Mouse (Mus musculus) Patski (cell line): ENCODE measurements around the gene Exoc3l. TPM values are rescaled to one million over a fixed set of nuclear protein-coding genes. Genes with fewer than 3 reads are reported as not detected.
A peak's percentile ranks its signal among the peaks of the same experiment; 100 is the strongest.

Experiments used
- ATAC-seq: fragments of 100-300 bp; one replicate; pipeline ENCODE4 v1.8.0; 2021
- CTCF ChIA-PET: fragments of 350-600 bp; sonication (Branson Sonifier 250); formaldehyde crosslinking; loops from one replicate; lab custom pipeline; 2022; ENCODE audit warnings: inconsistent platforms; lab: Charles Lee
- POLR2A ChIA-PET: fragments of 350-600 bp; sonication (Branson Sonifier 250); formaldehyde crosslinking; loops from one replicate; lab custom pipeline; 2022; ENCODE audit warnings: antibody characterized with exemption, inconsistent platforms; lab: Charles Lee
- DNase-seq: peaks from one replicate; pipeline ENCODE4 v3.0.0-alpha.2; 2011; ENCODE audit warnings: low read depth, low spot score
- H3K27me3 ChIP-seq: fragments of 371-371 bp; one replicate; pipeline ENCODE4 v1.5.1; 2021
- CTCF ChIP-seq: fragments of 100-300 bp; IDR thresholded peaks from one replicate; pipeline ENCODE4 v1.5.1; 2021
- in situ Hi-C: fragments of 300-500 bp; cut with MboI; formaldehyde crosslinking; loops from 3 replicates; pipeline ENCODE4 v1.11.1; 2018; ENCODE audit warnings: low pct_unique_long_range_greater_than_20kb, mixed read lengths
- polyA plus RNA-seq: library from polyadenylated mRNA; unstranded; gene quantifications from one replicate; pipeline ENCODE4 v1.2.3, GENCODE M21; 2021

Gene Exoc3l
- polyA plus RNA-seq, 1 experiment from 2014 or later = 2.4 TPM

DNA sequence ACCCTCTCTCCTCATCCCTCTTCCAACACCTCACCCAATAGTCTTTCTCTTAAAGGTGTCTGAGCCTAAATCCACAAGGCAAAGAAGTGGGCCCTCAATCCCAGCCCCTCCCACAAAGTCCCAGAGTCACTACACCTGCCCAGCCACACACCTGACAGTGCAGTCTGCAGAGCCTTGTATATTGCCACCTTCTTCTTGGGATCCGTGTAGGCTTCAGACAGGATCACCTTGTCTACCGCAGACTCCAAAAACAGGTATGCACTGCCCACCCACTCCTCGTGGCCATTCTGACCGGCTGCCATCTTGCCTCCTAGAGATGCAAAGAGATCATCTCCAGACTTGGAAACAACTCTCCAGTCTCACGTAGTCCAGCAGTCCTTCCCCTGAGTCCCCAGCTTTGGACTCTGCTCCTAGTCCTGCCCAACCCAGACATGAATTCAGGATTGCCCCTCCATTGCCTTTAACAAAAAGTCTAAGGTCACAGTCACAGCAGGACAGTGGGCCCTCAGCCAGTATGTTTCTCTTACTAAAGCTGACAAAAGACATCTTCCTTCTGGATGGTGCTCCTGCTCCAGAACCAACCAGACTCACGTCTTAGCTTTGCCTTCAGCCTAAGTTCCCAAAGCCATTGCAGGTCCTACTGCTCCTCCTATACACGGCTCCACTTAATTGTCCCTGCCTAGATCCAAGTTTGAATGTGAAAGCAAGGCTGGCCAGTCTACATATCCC lies 35.4 kb downstream of the Exoc3l start:
- DNase-seq (no peak), ATAC-seq (no peak)
- H3K27me3 ChIP-seq = no peaks in the 10 kb centered on the region
- TF ChIP-seq CTCF = no peak
- in situ Hi-C loops = no loop called here
- ChIA-PET CTCF (interaction anchor here (1.3 kb wide), 1 partner anchor 30 kb away, joined by 3 read pairs; no protein-coding TSS in a partner anchor), POLR2A (no interaction called here)

DNA sequence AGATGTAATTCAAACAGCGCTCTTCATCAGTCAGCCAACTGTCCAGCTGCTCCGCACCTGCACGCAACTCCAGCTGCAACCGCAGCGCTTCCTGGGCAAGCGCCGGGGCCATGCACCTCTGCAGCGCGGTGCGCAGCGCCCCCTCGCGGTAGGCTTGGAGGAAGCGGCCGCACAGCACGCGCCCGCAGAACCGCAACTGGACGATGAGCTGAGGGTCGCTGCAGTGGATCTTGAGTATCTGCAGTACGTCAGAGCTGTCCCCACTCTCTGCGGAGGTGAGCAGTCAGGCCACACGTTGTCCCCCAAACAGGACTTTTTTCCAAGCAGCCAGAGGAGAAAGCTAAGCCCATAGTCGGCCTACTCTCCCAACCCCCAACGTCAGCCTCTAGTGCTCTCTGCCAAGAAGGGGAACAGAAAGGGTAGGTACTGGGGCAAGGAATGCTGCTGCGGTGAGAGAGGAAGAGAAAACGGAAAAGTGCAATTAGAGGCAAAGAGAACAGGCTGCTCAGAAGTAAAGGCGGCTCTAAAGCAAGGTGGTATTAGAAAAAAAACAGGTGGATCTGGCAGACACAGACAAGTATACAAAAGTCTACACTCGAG lies 36.1 kb downstream of the Exoc3l start:
- ChIA-PET CTCF (interaction anchor here (1.3 to 1.6 kb wide), 2 partner anchors 12 to 31 kb away, joined by 3 read pairs; no protein-coding TSS in a partner anchor), POLR2A (no interaction called here)
- in situ Hi-C loops = no loop called here
- DNase-seq (no peak), ATAC-seq (no peak)
- H3K27me3 ChIP-seq = no peaks in the 10 kb centered on the region
- no peak for TF ChIP-seq CTCF

DNA sequence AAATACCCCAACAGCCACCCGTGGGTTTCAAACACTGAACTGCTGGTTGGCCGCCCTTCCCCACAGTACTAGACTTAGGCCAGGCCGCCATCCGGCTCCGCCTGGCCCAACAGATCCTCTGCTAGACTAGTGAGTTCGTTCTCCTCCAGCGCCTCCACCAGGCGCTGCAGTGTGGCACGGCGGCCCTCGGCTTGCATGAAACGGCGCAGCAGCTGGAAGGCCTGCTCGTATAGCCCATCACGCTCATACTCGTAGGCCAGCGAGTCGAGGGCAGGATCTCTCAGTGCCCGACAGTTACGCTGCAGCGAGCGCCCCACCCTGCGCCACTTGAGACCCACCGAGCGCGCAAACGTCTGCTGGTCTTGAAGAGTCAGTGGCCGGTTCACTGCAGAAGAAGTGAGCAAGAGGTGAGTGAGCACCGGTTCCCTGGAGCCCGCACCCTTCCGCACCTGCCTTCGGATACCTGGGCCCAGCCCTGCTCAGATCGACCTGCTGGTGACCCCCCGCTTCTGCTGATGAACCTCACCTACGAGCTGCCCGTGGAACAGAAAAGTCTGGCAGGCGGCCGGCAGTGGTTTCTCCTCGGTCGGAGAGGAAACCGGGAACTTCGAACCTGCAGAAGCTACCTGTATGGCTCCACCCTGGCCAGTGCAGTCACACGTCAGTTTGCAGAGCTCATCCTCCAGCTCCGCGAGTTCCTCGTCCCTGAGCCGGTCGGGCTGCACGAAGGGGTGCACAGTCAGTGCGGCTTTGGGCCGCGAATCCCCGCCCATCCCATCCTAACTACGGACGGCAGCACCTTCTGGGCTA lies 36.8 kb downstream of the Exoc3l start:
- in situ Hi-C loops = no loop called here
- H3K27me3 ChIP-seq = no peaks in the 10 kb centered on the region
- no peak for ATAC-seq
- ChIA-PET POLR2A (no interaction called here), CTCF (interaction anchor here (1.6 kb wide), 1 partner anchor 12 kb away, joined by 3 read pairs; no protein-coding TSS in a partner anchor)
- DNase-seq = no peak
- no peak for TF ChIP-seq CTCF

DNA sequence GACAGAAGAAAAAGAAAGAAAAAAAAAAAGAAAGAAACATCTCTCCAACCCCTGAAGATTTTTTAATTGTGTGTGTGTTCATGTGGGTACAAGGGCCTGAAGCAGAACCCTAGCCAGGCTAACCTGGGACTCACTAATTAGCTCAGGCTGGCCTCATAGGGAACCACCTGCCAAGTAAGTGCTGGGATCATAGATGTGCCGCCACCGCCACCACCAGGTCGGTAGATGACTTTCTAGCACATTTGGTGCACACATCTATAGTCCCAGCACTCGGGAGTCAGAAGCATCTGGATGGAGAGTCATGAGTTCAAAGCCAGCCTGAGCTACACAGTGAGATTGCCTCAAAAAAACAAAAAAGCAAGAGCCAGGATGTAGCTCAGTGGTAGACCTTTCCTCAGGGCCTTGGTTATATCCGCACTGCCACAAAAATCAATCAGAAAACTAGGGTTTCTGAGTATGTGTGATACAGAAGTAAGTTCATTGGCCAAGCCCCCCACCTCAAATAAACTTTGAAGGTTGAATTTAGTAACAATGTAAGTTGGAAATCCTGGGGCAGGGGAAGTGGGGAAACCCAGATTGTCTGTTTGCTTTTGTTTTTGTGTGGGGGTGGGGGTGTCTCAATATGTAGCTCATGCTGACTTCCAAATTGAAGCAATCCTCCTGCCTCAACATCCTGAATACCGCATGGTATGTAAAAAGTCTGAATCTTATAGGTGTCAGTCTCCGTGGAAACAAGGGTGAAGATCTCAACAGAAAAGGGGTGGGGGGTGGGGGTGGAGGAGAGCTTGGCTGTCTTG lies 38.4 kb downstream of the Exoc3l start:
- DNase-seq = no peak
- no peaks in the 10 kb centered on the region for H3K27me3 ChIP-seq
- no peak for ATAC-seq
- TF ChIP-seq CTCF = no peak
- ChIA-PET CTCF (no interaction called here), POLR2A (no interaction called here)
- in situ Hi-C loops = no loop called here

DNA sequence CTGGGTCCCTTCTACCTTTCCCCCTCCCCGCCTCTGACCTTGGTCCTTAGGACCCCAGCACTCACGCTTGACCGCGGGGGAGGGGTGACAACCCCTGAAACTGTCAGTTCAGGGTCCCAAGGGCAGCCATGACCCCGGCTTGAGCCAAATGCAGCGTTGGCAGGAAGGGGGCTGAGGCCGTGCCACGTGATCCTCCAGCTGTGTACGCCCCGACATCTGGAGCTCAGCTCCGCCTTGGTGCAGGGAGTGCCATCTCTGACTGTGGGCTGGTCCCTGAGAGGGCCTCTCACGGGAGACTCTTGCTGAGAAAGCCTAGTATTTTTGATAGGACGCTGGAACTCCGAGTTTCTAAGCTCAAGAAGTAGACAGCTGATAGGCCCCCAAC lies 40.9 kb downstream of the Exoc3l start, which contains the start of gene B3gnt9:
TSS of gene B3gnt9 (minus strand) at position 188 of the 385 bp plus-strand sequence.
- in situ Hi-C loops = no loop called here
- no peak for TF ChIP-seq CTCF
- no peaks in the 10 kb centered on the region for H3K27me3 ChIP-seq
- ATAC-seq = no peak
- ChIA-PET POLR2A (interaction anchor here (0.8 kb wide), 1 partner anchor 10 kb away, joined by 3 read pairs; the partner anchor contains the start of genes Fbxl8 and Tradd), CTCF (interaction anchor here (0.7 to 1.3 kb wide), 3 partner anchors 10 to 117 kb away, joined by 3 to 4 read pairs (median 3); partner anchors contain the start of genes Fbxl8 and Tradd)
- DNase-seq = no peak

DNA sequence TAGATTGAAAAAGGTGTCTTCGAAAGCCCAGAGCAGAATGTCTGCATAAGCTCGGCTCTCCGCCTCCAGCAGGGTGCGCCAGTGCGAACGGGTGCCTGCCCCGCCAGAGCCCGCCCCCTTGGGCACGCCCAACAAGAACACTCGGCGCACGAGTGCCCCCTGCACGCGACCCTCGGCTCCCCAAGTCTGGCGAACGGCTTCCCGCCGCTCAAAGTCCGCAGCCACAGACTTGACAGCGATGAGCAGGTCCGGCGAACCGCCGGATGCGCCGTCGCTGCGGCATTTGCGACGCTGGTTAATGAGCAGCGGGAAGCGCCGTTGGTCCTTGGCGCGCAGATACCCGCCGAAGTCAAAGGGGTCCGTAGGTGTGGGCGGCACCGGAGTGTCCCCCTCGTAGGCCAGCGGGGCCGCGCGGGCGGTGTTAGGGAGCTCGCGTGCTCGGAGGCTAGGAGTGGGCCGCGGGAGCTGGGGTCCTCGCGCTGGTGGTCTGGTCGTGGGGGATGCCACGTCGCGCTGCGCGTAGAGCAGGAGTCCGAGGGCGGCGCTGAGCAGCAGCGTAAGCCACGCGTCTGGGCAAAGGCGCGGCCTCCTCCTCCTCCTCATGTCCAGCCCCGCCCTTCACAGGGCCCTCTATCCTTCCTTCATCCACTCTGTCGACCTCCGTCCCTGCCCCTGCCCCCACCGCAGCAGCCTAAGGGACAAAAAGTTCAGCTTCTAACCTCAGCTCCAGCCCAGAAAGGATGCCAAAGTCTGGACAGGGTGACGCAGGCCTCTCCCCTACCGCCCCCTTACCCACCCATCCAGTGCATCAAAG lies 41.5 kb downstream of the Exoc3l start:
- H3K27me3 ChIP-seq = no peaks in the 10 kb centered on the region
- in situ Hi-C loops = no loop called here
- POLR2A ChIA-PET = interaction anchor here (0.8 kb wide), 1 partner anchor 10 kb away, joined by 3 read pairs; the partner anchor contains the start of genes Fbxl8 and Tradd
- DNase-seq = no peak
- TF ChIP-seq CTCF = no peak
- CTCF ChIA-PET = interaction anchor here (0.8 to 1.4 kb wide), 4 partner anchors 11 to 116 kb away, joined by 3 to 5 read pairs (median 4); no protein-coding TSS in a partner anchor
- peak; percentile 67 for ATAC-seq

DNA sequence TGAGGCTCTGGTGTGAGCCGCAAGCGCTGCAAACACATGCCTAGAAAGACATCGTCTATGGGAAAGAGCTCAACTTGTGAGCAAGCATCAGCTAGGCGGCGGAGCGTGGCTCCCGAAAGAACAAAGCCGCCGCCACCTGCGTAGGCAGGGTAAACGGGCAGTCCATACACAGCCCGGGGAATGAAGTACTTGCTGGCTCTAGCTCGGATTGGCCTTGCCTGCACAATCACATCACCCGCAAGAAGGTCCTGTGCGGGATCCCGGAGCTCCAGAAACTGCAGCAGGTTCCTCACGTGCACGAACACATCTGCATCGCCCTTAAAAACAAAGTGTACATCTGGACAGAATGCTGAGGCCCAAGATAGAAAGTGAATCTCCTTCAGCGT lies 42.1 kb downstream of the Exoc3l start:
- DNase-seq (no peak), ATAC-seq (no peak)
- no peaks in the 10 kb centered on the region for H3K27me3 ChIP-seq
- TF ChIP-seq CTCF = no peak
- ChIA-PET POLR2A (no interaction called here), CTCF (interaction anchor here (0.8 to 1.9 kb wide), 4 partner anchors 12 to 117 kb away, joined by 3 to 5 read pairs (median 4); no protein-coding TSS in a partner anchor)
- in situ Hi-C loops = no loop called here

DNA sequence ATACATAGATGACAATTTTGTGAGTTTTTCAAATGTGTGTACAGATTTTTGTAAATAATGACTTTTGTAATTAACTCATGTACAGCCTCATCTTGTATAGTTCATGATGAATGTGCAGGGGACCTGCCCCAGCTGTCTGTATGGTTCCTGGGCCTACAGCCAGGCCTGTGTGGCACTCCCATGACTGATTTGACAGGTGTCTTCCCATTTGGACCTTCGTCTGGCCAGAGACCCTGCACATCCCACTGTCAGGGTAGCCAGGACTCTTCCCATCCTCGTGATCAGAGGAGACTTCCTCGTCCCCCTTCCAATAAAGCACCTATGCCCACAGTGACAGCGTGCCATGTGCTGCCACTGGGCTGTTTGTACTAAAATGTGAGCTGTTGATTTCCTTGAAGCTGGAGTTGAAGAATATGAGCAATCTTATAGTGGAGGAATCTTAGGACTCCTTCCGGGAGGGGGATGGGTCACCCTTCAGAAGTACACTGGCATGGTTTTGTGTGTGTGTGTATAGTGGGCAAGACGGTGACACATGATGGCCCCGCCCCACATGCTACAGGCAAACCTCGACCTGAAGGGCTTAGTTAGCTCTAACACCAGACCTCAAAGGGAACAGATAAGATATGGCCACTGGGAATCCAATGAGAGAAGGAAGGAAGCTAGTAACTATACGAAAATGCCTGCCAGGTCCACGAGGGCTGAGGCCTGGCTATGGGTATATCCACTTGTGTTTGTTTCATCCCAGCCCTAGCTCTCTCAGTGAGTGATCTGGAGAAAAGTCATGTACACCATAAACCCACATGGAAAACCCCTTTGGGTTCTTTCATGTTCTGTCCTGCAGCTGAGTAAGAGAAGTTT lies 43.0 kb downstream of the Exoc3l start:
- ChIA-PET CTCF (interaction anchor here (0.8 to 1.9 kb wide), 4 partner anchors 12 to 118 kb away, joined by 3 to 5 read pairs (median 4); no protein-coding TSS in a partner anchor), POLR2A (no interaction called here)
- in situ Hi-C loops = no loop called here
- DNase-seq (no peak), ATAC-seq (no peak)
- no peaks in the 10 kb centered on the region for H3K27me3 ChIP-seq
- TF ChIP-seq CTCF = no peak
